Mouse (Mus musculus) myocyte (in vitro differentiated cells): ENCODE results near the gene D630045J12Rik. TPM values are rescaled to one million over a fixed set of nuclear protein-coding genes. Genes with fewer than 3 reads are reported as not detected.

Experiments
- H3K27me3 ChIP-seq: one replicate; pipeline ENCODE4 v1.6.1; 2011; ENCODE audit not compliant: control insufficient read depth, insufficient read depth, insufficient read length
- H3K36me3 ChIP-seq: one replicate; pipeline ENCODE4 v1.6.1; 2011; ENCODE audit not compliant: control insufficient read depth, insufficient read depth
- H3K4me2 ChIP-seq: one replicate; pipeline ENCODE4 v1.6.1; 2011; ENCODE audit warnings: low read depth, control low read depth
- H3K4me3 ChIP-seq: one replicate; pipeline ENCODE4 v1.5.1; 2011; ENCODE audit warnings: mild to moderate bottlenecking, control low read depth, moderate library complexity
- H3K79me2 ChIP-seq: one replicate; pipeline ENCODE4 v1.6.1; 2011; ENCODE audit not compliant: control insufficient read depth, insufficient read depth
- H3ac ChIP-seq: one replicate; pipeline ENCODE4 v1.6.1; 2011; ENCODE audit not compliant: control insufficient read depth, insufficient read length
- CEBPB ChIP-seq: IDR thresholded peaks from 2 replicates; pipeline ENCODE4 v1.6.1; 2011; ENCODE audit warnings: mild to moderate bottlenecking, moderate library complexity; ENCODE audit not compliant: poor library complexity, insufficient read depth, severe bottlenecking
- E2F4 ChIP-seq: IDR thresholded peaks from one replicate; pipeline ENCODE4 v1.6.1; 2011; ENCODE audit warnings: mild to moderate bottlenecking, control low read depth, moderate library complexity; ENCODE audit not compliant: insufficient read depth
- MAX ChIP-seq: IDR thresholded peaks from one replicate; pipeline ENCODE4 v1.6.1; 2011; ENCODE audit warnings: low read depth, mild to moderate bottlenecking, control low read depth
- MYOD1 ChIP-seq, 3 experiments: IDR thresholded peaks; one replicate each; pipeline ENCODE4 v1.6.1; 2011; ENCODE audit warnings: control low read depth in 2 of 3, low read depth in 2 of 3, mild to moderate bottlenecking in 2 of 3, moderate library complexity in 1 of 3; ENCODE audit not compliant: insufficient read length in 2 of 3, control insufficient read depth in 1 of 3
- MYOG ChIP-seq, 3 experiments: IDR thresholded peaks; one replicate each; pipeline ENCODE4 v1.6.1; 2011; ENCODE audit warnings: control low read depth in 2 of 3, low read depth in 2 of 3, mild to moderate bottlenecking in 2 of 3; ENCODE audit not compliant: insufficient read length in 2 of 3, control insufficient read depth in 1 of 3, insufficient read depth in 1 of 3
- POLR2A ChIP-seq: IDR thresholded peaks from one replicate; pipeline ENCODE4 v1.6.1; 2011; ENCODE audit warnings: low read depth, mild to moderate bottlenecking, control low read depth, moderate library complexity; ENCODE audit not compliant: insufficient read length
- POLR2AphosphoS2 ChIP-seq: IDR thresholded peaks from one replicate; pipeline ENCODE4 v1.6.1; 2011; ENCODE audit warnings: low read depth, control low read depth; ENCODE audit not compliant: insufficient read length
- REST ChIP-seq: IDR thresholded peaks from one replicate; pipeline ENCODE4 v1.6.1; 2011; ENCODE audit warnings: mild to moderate bottlenecking, control low read depth, moderate library complexity; ENCODE audit not compliant: insufficient read depth, insufficient read length
- SRF ChIP-seq: IDR thresholded peaks from one replicate; pipeline ENCODE4 v1.6.1; 2011; ENCODE audit warnings: low read depth; ENCODE audit not compliant: control insufficient read depth, insufficient read length
- TCF12 ChIP-seq: IDR thresholded peaks from one replicate; pipeline ENCODE4 v1.6.1; 2011; ENCODE audit warnings: mild to moderate bottlenecking, control low read depth; ENCODE audit not compliant: poor library complexity, insufficient read depth, severe bottlenecking
- TCF3 ChIP-seq: IDR thresholded peaks from one replicate; pipeline ENCODE4 v1.6.1; 2011; ENCODE audit warnings: low read depth, control low read depth; ENCODE audit not compliant: insufficient read length
- USF1 ChIP-seq: IDR thresholded peaks from one replicate; pipeline ENCODE4 v1.6.1; 2011; ENCODE audit warnings: low read depth, mild to moderate bottlenecking, control low read depth, moderate library complexity
- polyA plus RNA-seq: library from polyadenylated mRNA; unstranded; fragments of >200 nt; fragmentation: generic; extraction: Trizol; gene quantifications from one replicate; pipeline ENCODE4 v1.2.1, GENCODE M21; 2012; ENCODE audit warnings: missing spikeins

D630045J12Rik gene
- polyA plus RNA-seq, 1 experiment = 0.77 TPM

DNA sequence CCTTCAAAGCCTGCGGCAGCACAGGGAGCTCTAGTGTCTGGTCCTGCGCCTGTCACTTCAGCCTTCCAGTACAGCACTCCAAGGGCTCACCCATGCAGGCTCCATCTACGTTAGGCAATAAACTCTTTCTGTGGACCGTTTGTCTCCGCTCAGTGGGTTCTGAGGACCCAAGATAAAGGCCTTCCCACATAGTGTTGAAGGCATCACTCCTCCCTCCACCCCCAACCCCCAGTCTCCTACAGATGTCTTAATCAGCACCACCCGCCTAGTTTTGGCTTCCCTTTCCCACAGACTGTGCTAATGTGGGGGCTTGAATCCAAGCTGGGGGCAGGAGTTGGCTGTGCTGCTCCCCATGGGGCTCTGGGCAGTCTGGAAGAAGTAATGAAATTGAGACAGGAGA, 150.0 kb downstream of the D630045J12Rik start:
- H3K27me3 ChIP-seq = no peaks in the 10 kb centered on the region
- H3K36me3 ChIP-seq = no peaks in the 10 kb centered on the region
- H3K4me3 ChIP-seq = no peak overlapping the region
- no peak overlapping the region for H3K4me2 ChIP-seq
- no peak overlapping the region for H3ac ChIP-seq
- H3K79me2 ChIP-seq = no peaks in the 10 kb centered on the region
- no peak for TF ChIP-seq SRF
- TF ChIP-seq TCF3 = no peak
- no peak for TF ChIP-seq USF1
- no peak for TF ChIP-seq MYOG (IDR thresholded peaks at IDR 0.05; ENCODE audit: control insufficient read depth in 1 of 3, insufficient read depth in 1 of 3, insufficient read length in 2 of 3, low read depth in 2 of 3)
- TF ChIP-seq MYOD1 (IDR thresholded peaks at IDR 0.05; ENCODE audit: control insufficient read depth in 1 of 3, insufficient read length in 2 of 3, low read depth in 2 of 3) = no peak
- TF ChIP-seq CEBPB = no peak
- no peak for TF ChIP-seq POLR2A
- no peak for TF ChIP-seq POLR2AphosphoS2
- no peak for TF ChIP-seq REST
- TF ChIP-seq TCF12 = no peak
- no peak for TF ChIP-seq E2F4
- TF ChIP-seq MAX = no peak

- Histone ChIP-seq H3K79me2 (no peaks in the 10 kb centered on the region), H3ac (no peak overlapping the region), H3K27me3 (no peaks in the 10 kb centered on the region), H3K4me3 (no peak overlapping the region), H3K36me3 (no peaks in the 10 kb centered on the region), H3K4me2 (no peak overlapping the region)
- TF ChIP-seq TCF3 (no peak), SRF (no peak), POLR2A (no peak), MYOG (IDR thresholded peaks at IDR 0.05; ENCODE audit: control insufficient read depth in 1 of 3, insufficient read depth in 1 of 3, insufficient read length in 2 of 3, low read depth in 2 of 3) (no peak), CEBPB (no peak), REST (no peak), MAX (no peak), TCF12 (no peak), MYOD1 (IDR thresholded peaks at IDR 0.05; ENCODE audit: control insufficient read depth in 1 of 3, insufficient read length in 2 of 3, low read depth in 2 of 3) (no peak), POLR2AphosphoS2 (no peak), E2F4 (no peak), USF1 (no peak)
Observed at GRCm38 (mm10) chr6:38102216-38102795, 151.5 kb downstream of the D630045J12Rik start.

- Histone ChIP-seq H3ac (no peak overlapping the region), H3K4me3 (no peak overlapping the region), H3K4me2 (no peak overlapping the region), H3K79me2 (no peaks in the 10 kb centered on the region), H3K27me3 (no peaks in the 10 kb centered on the region), H3K36me3 (no peaks in the 10 kb centered on the region)
- no peak for TF ChIP-seq POLR2AphosphoS2
- no peak for TF ChIP-seq MYOG (IDR thresholded peaks at IDR 0.05; ENCODE audit: control insufficient read depth in 1 of 3, insufficient read depth in 1 of 3, insufficient read length in 2 of 3, low read depth in 2 of 3)
- TF ChIP-seq CEBPB = no peak
- no peak for TF ChIP-seq USF1
- no peak for TF ChIP-seq MYOD1 (IDR thresholded peaks at IDR 0.05; ENCODE audit: control insufficient read depth in 1 of 3, insufficient read length in 2 of 3, low read depth in 2 of 3)
- TF ChIP-seq TCF3 = no peak
- no peak for TF ChIP-seq POLR2A
- no peak for TF ChIP-seq TCF12
- TF ChIP-seq REST = no peak
- no peak for TF ChIP-seq SRF
- no peak for TF ChIP-seq E2F4
Observed at GRCm38 (mm10) chr6:38096961-38097370, 156.8 kb downstream of the D630045J12Rik start.

DNA sequence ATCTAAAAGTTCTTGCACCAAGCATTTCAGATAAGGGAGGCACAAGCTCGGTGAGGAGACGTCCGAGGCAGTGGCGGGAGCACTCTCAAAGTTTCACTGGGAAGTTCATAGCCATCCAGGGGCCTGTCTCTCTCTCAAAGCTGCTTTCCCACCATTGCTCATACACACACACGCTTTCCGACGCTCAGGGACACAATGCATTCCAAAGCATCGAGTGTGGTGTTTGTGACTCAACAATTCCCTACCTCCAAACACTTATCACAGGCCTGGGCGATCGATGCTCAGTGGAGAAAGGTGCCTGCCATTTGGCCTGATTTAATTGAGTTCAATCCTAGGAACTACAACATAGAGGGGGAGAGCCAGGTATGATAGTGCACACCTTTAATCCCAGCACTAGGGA, 159.1 kb downstream of the D630045J12Rik start:
- H3K4me2 ChIP-seq = no peak overlapping the region
- no peak for TF ChIP-seq POLR2A
- TF ChIP-seq E2F4 = no peak
- no peak for TF ChIP-seq REST
- TF ChIP-seq MAX = no peak
- no peak for TF ChIP-seq MYOD1 (IDR thresholded peaks at IDR 0.05; ENCODE audit: control insufficient read depth in 1 of 3, insufficient read length in 2 of 3, low read depth in 2 of 3)
- TF ChIP-seq POLR2AphosphoS2 = no peak
- no peak for TF ChIP-seq USF1
- no peak for TF ChIP-seq MYOG (IDR thresholded peaks at IDR 0.05; ENCODE audit: control insufficient read depth in 1 of 3, insufficient read depth in 1 of 3, insufficient read length in 2 of 3, low read depth in 2 of 3)
- TF ChIP-seq CEBPB = no peak
- no peak for TF ChIP-seq SRF
- no peak for TF ChIP-seq TCF3
- TF ChIP-seq TCF12 = no peak
- H3K36me3 ChIP-seq = no peaks in the 10 kb centered on the region
- H3K79me2 ChIP-seq = no peaks in the 10 kb centered on the region
- no peak overlapping the region for H3ac ChIP-seq
- no peak overlapping the region for H3K4me3 ChIP-seq
- H3K27me3 ChIP-seq = no peaks in the 10 kb centered on the region

DNA sequence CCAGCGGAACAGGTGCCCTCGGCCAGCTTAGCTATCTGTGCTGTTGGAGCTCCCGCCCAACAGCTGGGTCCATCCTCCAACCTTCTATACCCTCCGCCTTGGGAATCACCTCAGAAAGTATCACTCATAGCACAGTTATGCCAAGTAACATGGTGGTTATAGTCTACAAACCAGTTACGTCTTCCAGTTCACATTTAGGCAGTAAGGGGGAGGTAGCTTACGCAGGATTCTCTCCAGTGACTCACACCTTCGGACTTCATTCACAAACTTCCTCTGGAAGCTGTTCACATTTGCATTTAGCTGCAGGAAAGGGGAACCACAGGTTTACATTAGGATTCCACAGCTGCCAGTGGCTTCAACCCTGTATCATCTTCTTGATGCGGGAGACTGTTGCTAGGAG, 161.3 kb downstream of the D630045J12Rik start:
- Histone ChIP-seq H3K4me3 (no peak overlapping the region), H3K4me2 (no peak overlapping the region), H3K27me3 (no peaks in the 10 kb centered on the region), H3K79me2 (no peaks in the 10 kb centered on the region), H3ac (no peak overlapping the region), H3K36me3 (no peaks in the 10 kb centered on the region)
- TF ChIP-seq USF1 = no peak
- TF ChIP-seq MYOG (IDR thresholded peaks at IDR 0.05; ENCODE audit: control insufficient read depth in 1 of 3, insufficient read depth in 1 of 3, insufficient read length in 2 of 3, low read depth in 2 of 3) = no peak
- TF ChIP-seq TCF3 = no peak
- no peak for TF ChIP-seq REST
- TF ChIP-seq MAX = no peak
- TF ChIP-seq POLR2AphosphoS2 = no peak
- no peak for TF ChIP-seq TCF12
- no peak for TF ChIP-seq CEBPB
- TF ChIP-seq MYOD1 (IDR thresholded peaks at IDR 0.05; ENCODE audit: control insufficient read depth in 1 of 3, insufficient read length in 2 of 3, low read depth in 2 of 3) = no peak
- no peak for TF ChIP-seq POLR2A
- no peak for TF ChIP-seq SRF
